In genomic region chr3:50386561-50387221, GRCm38 (mm10) we compare ENCODE assay signal across 13 mouse cellular contexts. TPM values are rescaled to one million over a fixed set of nuclear protein-coding genes. Genes with fewer than 3 reads are reported as not detected.
DNase-seq lines count a peak whose midpoint lies in the region; ATAC-seq lines count a peak whose summit lies in the region.
"Had no signal": no experiment of that assay in that cellular context is flagged by ENCODE, and none has a peak within 500 bp of the region (broad histone marks: within the 10 kb centered on the region; RNA-seq: fewer than 3 reads in every experiment).

No protein-coding gene starts in this region.

- H3K27ac ChIP-seq in forebrain, embryonic 14.5 days (ENCODE audit: low read depth, low read length): no peak overlapping the region
- H3K27ac ChIP-seq in limb, embryonic 11.5 days (replicated peaks; ENCODE audit: low read depth, low read length): no peak overlapping the region; the same call in 1 of the 2 replicates
- H3K27ac ChIP-seq: intestine, embryonic 15.5 days; lung, embryonic 15.5 days had no signal

- H3K4me2 ChIP-seq in forebrain, embryonic 14.5 days (ENCODE audit: low read length): no peak overlapping the region
- H3K4me2 ChIP-seq in limb, embryonic 11.5 days (ENCODE audit: low read depth, severe bottlenecking): no peak overlapping the region
- H3K4me2 ChIP-seq: heart, embryonic 11.5 days; intestine, embryonic 15.5 days; lung, embryonic 15.5 days had no signal

- no peak overlapping the region for H3K4me3 ChIP-seq in forebrain, embryonic 14.5 days (ENCODE audit: low read depth, low read length)
- H3K4me3 ChIP-seq in limb, embryonic 11.5 days (ENCODE audit: low read depth, low read length): no peak overlapping the region
- H3K4me3 ChIP-seq: intestine, embryonic 15.5 days; lung, embryonic 15.5 days had no signal

- no peaks in the 10 kb centered on the region for H3K36me3 ChIP-seq in forebrain, embryonic 14.5 days (ENCODE audit: control insufficient read depth, insufficient read depth, low read length)
- H3K36me3 ChIP-seq in limb, embryonic 11.5 days (ENCODE audit: control insufficient read depth, insufficient read depth, low read length): no peaks in the 10 kb centered on the region
- H3K36me3 ChIP-seq: intestine, embryonic 15.5 days; lung, embryonic 15.5 days had no signal

- H3K27me3 ChIP-seq in forebrain, embryonic 14.5 days (replicated peaks; ENCODE audit: control insufficient read depth, insufficient read depth, low read length): no peaks in the 10 kb centered on the region
- no peaks in the 10 kb centered on the region for H3K27me3 ChIP-seq in limb, embryonic 11.5 days (ENCODE audit: control insufficient read depth, insufficient read depth, low read length)
- H3K27me3 ChIP-seq: intestine, embryonic 15.5 days; lung, embryonic 15.5 days had no signal

- 65% methylated on average over 5 of the region's 5 CpGs for WGBS in forebrain, embryonic 14.5 days
- WGBS in limb, embryonic 11.5 days: 42% methylated on average over 5 of the region's 5 CpGs

- 0 out of 2 replicates have a peak, but pooled peaks cover 6% of the 10 kb centered on the region for H3K4me1 ChIP-seq in forebrain, embryonic 14.5 days (ENCODE audit: control insufficient read depth, insufficient read depth, low read length)
- H3K4me1 ChIP-seq in limb, embryonic 11.5 days (ENCODE audit: control insufficient read depth, insufficient read depth, low read length): peaks cover 15% of the 10 kb centered on the region; the same call in 1 of the 2 replicates
- H3K4me1 ChIP-seq: lung, embryonic 15.5 days had no signal

- intact Hi-C loops in heart, postnatal 14 days (cut with DNase I): no loop called here

- peaks cover 4% of the 10 kb centered on the region; the same call in 1 of the 2 replicates for H3K9me3 ChIP-seq in forebrain, embryonic 14.5 days (replicated peaks; ENCODE audit: control insufficient read depth, low read length)
- H3K9me3 ChIP-seq in limb, embryonic 11.5 days (ENCODE audit: control insufficient read depth, low read length): no peaks in the 10 kb centered on the region
- H3K9me3 ChIP-seq: intestine, embryonic 15.5 days; lung, embryonic 15.5 days had no signal

- DNase-seq in heart, adult 11 months: peak; percentile 70
- no peak for DNase-seq in heart, postnatal 4 days
- peak; percentile 55 for DNase-seq in forebrain, embryonic 14.5 days (ENCODE audit: low spot score)
- DNase-seq in limb, embryonic 11.5 days (ENCODE audit: low spot score): peak; percentile 65
- DNase-seq in retina, postnatal 1 day: peak; percentile 87
- DNase-seq in heart, postnatal 14 days: no peak
- DNase-seq in urinary bladder, postnatal 10 days (ENCODE audit: low spot score): no peak
- DNase-seq: cerebellum, postnatal 36 days; thymus, adult 2 months had no signal

- H3K9ac ChIP-seq in forebrain, embryonic 14.5 days (ENCODE audit: low read length): no peak overlapping the region
- no peak overlapping the region for H3K9ac ChIP-seq in limb, embryonic 11.5 days (ENCODE audit: low read length)
- H3K9ac ChIP-seq: intestine, embryonic 15.5 days; lung, embryonic 15.5 days had no signal

- no peak for ATAC-seq in forebrain, embryonic 14.5 days
- ATAC-seq in limb, embryonic 11.5 days (ENCODE audit: insufficient number of reproducible peaks, low FRiP score, low TSS enrichment, low read depth): peak; percentile 57; the same call in 1 of the 2 replicates
- no peak for ATAC-seq in megakaryocyte, adult 5-6 weeks (ENCODE audit: poor library complexity, severe bottlenecking)
- ATAC-seq: intestine, embryonic 15.5 days had no signal

RNA-seq across cellular contexts. Expression of gene Slc7a11, which starts 56.7 kb away (rescaled TPM):
- under 1 TPM; 0.02 to 0.19 TPM for total RNA-seq in heart, postnatal 4 days (2021)
- polyA plus RNA-seq in forebrain, embryonic 14.5 days (2014; fragmentation: Nextera tagmentation; extraction: Ambion mirVana): 1.9 and 3.0 TPM in 2 replicates
- polyA plus RNA-seq in limb, embryonic 11.5 days (2014; fragmentation: Nextera tagmentation; extraction: Ambion mirVana): 4.0 and 4.4 TPM in 2 replicates
- total RNA-seq in heart, postnatal 14 days (2021): 1 to 10 TPM in 1 of 2 experiments, under 1 TPM in 1; 0.17 to 1.4 TPM
- 11.9 and 12.1 TPM in 2 replicates for total RNA-seq in megakaryocyte, adult 5-6 weeks (2015)
- total RNA-seq in megakaryocyte, adult 5-6 weeks (2017): 13.5 and 14.1 TPM in 2 replicates

Comparison
In these comparisons a context has a peak if more than half of its experiments do, and no peak if none do; other contexts are left out.
1. DNase-seq: peak in heart, adult 11 months (single experiment), forebrain, embryonic 14.5 days (single experiment), limb, embryonic 11.5 days (single experiment) and retina, postnatal 1 day (single experiment); none in heart, postnatal 4 days (single experiment), heart, postnatal 14 days (0 of 2) and urinary bladder, postnatal 10 days (single experiment).
2. RNA of gene Slc7a11, which starts 56.7 kb away (total RNA-seq): 11.9 to 14.1 TPM in megakaryocyte, adult 5-6 weeks; 0.17 to 1.4 TPM in heart, postnatal 14 days and 0.02 to 0.19 TPM in heart, postnatal 4 days; every median in the first group is over 4 times any median in the second.